Mouse (Mus musculus) thymus, adult 2 months (tissue): ENCODE results near the gene Hist1h4d. TPM values are rescaled to one million over a fixed set of nuclear protein-coding genes. Genes with fewer than 3 reads are reported as not detected.

Experiments used
- DNase-seq: peaks from one replicate; pipeline ENCODE4 v3.0.0; 2021
- H3K27ac ChIP-seq: fragments of 200-500 bp; 2 replicates; pipeline ENCODE4 v1.5.1; 2012; ENCODE audit warnings: low read length, control low read depth; ENCODE audit not compliant: control insufficient read depth, insufficient read depth
- H3K27me3 ChIP-seq: fragments of 200-500 bp; 2 replicates; pipeline ENCODE4 v1.6.1; 2012; ENCODE audit warnings: mild to moderate bottlenecking, low read length, moderate library complexity, mixed read lengths; ENCODE audit not compliant: control insufficient read depth, insufficient read depth
- H3K36me3 ChIP-seq: fragments of 200-500 bp; 2 replicates; pipeline ENCODE4 v1.6.1; 2012; ENCODE audit warnings: mild to moderate bottlenecking, low read length, moderate library complexity; ENCODE audit not compliant: control insufficient read depth, insufficient read depth
- H3K4me1 ChIP-seq: fragments of 200-500 bp; replicated peaks from 2 replicates; pipeline ENCODE4 v1.6.1; 2012; ENCODE audit warnings: low read length; ENCODE audit not compliant: control insufficient read depth, insufficient read depth
- H3K4me3 ChIP-seq: fragments of 200-500 bp; 2 replicates; pipeline ENCODE4 v1.5.1; 2012; ENCODE audit warnings: mild to moderate bottlenecking, low read length, control low read depth, moderate library complexity; ENCODE audit not compliant: control insufficient read depth, insufficient read depth
- CTCF ChIP-seq: fragments of 200-500 bp; IDR thresholded peaks from 2 replicates; pipeline ENCODE4 v1.5.1; 2012; ENCODE audit warnings: mild to moderate bottlenecking, control low read depth, low read length, moderate library complexity, borderline replicate concordance; ENCODE audit not compliant: control insufficient read depth, poor library complexity, insufficient read depth; ENCODE audit errors: extremely low read depth
- POLR2A ChIP-seq: fragments of 200-500 bp; IDR thresholded peaks from 2 replicates; pipeline ENCODE4 v1.6.1; 2012; ENCODE audit warnings: mild to moderate bottlenecking, low read length, control low read depth, moderate library complexity; ENCODE audit not compliant: control insufficient read depth, poor library complexity, insufficient read depth; ENCODE audit errors: extremely low read depth
- WGBS: fragments of 180-500 bp; shearing (Covaris S2); methylation state at CpG from one replicate; pipeline ENCODE4 v1.1.7; 2018; 5-methylcytosine and 5-hydroxymethylcytosine counted together
- polyA plus RNA-seq: library from polyadenylated mRNA; depleted of rRNA; stranded (reverse); fragments of >200 nt; gene quantifications from 2 replicates; pipeline ENCODE4 v1.2.3, GENCODE M21; 2012

Hist1h4d gene
- polyA plus RNA-seq, 1 experiment: 115 TPM

DNA sequence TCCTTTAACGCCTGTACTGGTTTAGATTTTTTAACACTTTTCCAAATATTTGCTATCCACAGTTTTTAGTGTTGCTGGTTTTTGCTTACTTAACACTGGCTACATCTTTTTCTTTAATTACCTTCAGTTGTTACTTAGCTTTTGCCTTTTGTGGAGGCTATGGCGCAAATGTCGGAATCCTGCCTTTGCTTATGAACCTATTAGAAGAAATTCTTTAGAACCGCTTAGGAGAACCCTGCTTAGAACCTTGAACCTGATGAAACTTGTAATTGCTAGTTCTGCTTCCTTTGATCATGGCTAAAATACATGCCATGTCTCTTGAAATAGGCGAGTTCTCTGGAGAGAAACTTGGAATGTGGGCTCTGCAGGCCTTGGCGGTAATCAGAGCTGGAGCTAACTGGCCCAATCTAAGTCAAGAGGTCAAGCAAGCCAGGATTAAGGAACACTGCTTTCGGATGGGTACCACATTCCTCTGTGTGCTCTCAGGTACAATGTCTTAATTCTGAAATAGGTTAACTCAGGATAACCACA lies 5.0 kb upstream of the Hist1h4d start:
- Histone ChIP-seq H3K36me3 (no peaks in the 10 kb centered on the region), H3K27me3 (no peaks in the 10 kb centered on the region), H3K27ac (no peak overlapping the region; the same call in 1 of the 2 replicates), H3K4me3 (no peak overlapping the region), H3K4me1 (peaks cover 3% of the 10 kb centered on the region)
- no peak for DNase-seq
- 53% methylated on average over 7 of the region's 7 CpGs for WGBS
- TF ChIP-seq CTCF (no peak), POLR2A (no peak)

DNA sequence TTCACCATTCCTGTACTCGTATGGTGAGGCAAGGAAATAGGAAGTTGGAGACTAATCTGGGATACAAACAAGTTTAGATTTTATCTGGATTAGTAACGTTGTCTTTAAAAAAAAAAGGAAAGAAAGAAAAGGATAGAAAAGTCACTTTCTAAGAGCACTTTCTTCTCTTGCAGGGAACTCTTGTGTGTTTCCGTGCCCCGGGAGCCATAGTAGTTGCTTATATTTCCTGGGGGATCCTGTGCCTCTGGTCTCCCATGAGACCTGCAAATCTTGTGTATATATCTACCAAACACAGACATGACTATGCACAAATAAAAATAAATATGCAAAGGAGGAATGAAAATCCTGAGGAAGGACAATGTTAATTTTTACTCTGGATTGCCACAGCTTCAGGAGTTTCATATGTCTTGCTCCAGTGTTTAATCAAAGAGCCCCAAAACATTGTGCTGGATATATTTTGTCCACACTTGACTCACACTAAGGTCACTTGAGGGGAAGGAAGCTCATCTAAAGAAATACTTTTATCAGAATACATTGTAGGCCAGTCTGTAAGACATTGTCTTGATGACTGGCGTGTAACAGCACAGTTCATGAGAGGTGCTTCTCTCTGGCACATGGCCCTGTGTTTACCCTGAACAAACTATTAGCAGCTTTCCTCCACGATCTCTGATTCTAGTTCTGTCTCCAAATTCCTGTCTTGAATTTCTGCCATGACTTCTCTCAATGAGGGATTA lies 4.3 kb upstream of the Hist1h4d start:
- Histone ChIP-seq H3K4me1 (peaks cover 6% of the 10 kb centered on the region), H3K4me3 (no peak overlapping the region), H3K36me3 (no peaks in the 10 kb centered on the region), H3K27ac (no peak overlapping the region; the same call in 1 of the 2 replicates), H3K27me3 (no peaks in the 10 kb centered on the region)
- WGBS: 69% methylated on average over 6 of the region's 6 CpGs
- no peak for DNase-seq
- TF ChIP-seq POLR2A (no peak), CTCF (no peak)

DNA sequence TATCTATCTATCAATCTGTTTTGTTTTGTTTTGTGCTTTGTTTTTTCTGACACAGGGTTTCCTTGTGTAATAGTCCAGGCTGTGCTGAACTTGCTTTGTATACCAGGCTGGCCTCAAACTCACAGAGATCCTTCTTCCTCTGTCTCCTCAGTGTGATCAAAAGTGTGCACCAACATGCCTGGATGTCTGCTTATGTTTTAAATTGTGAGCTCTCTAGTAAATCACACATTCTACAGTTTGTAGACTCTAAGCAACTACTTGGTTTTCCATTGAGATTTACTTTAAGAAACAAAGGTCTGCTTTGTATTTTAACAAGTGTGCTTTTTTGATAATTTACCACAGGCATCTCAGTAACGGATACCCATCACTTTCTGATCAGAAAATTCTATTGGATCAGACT lies 3.6 kb upstream of the Hist1h4d start:
- peaks cover 8% of the 10 kb centered on the region for H3K4me1 ChIP-seq
- no peak overlapping the region for H3K27ac ChIP-seq
- TF ChIP-seq POLR2A (no peak), CTCF (no peak)
- DNase-seq: no peak
- no peak overlapping the region for H3K4me3 ChIP-seq
- no peaks in the 10 kb centered on the region for H3K36me3 ChIP-seq
- WGBS: 95% methylated on average over 1 of the region's 1 CpGs
- no peaks in the 10 kb centered on the region for H3K27me3 ChIP-seq

DNA sequence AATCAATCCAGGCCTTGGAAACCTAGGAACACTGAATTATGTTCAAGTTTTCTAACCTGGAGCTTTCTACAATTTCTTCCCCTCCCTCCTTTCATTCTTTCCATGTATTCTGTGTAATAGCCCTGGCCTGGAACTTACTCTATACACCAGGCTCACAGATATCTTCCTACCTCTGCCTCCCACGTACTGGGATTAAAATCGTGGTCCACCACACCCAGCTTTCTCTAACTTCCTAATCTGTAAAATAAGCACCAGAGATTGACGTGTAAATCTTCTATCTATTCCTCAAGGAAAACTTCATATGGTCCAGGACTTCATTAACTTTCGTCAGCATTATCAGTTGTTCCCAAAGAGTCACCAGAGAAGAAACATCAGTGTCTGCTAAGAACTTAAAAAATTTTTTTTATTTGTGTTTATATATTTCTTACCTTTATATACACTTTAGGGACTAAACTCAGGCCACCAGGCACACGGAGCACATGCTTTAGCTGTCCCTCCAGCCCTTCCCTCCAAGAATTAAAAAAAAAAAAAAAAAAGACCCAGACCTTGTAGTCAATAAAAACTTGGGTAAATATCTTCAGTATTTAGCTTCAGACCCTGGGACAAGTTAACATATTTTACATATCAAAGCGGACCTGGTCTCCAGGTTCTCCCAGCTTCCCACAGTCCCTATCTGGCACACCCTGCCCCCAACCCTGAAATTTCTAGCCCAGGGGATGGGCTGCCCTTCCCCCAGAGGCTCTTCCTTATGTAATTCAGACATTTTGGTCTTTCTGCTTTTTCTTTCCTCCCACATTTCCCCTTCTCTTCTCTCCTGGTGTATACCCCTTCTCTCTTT lies 1.0 kb downstream of the Hist1h4d start:
- no peak for TF ChIP-seq CTCF
- no peak for TF ChIP-seq POLR2A
- no peak for DNase-seq
- peaks cover 11% of the 10 kb centered on the region for H3K4me1 ChIP-seq
- H3K4me3 ChIP-seq: no peak overlapping the region
- WGBS: 31% methylated on average over 6 of the region's 6 CpGs
- no peaks in the 10 kb centered on the region for H3K36me3 ChIP-seq
- H3K27me3 ChIP-seq: no peaks in the 10 kb centered on the region
- H3K27ac ChIP-seq: peak overlapping the region; percentile 69

DNA sequence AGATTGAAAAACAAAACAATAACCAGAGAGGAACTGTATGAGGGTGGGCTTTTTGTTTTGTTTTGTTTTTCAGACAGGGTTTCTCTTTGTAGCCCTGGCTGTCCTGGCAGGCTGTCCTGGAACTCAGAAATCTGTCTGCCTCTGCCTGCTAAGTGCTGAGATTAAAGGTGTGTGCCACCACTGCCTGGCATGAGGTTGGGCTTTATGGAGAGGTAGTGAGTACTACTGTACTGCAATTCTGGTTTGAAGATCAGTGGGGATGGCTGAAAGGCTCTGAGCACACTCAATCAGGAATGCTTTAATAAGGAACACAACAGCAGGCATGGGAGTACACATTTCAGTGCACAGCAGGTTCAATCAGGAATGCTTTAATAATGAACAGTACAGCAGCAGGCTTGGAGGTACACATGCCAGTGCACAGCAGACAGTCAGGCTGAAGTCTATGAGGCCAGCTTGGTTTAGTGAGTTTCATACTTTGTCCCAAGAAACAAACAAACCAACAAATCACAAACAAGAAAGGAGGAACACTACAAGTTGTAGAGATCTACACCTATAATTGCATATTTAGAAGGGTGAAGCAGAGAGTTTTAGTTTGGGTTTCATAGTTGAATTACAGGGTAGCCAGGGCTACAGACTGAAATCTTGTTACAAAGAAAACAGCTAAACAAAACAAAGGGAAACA lies 2.1 kb downstream of the Hist1h4d start:
- DNase-seq: no peak
- Histone ChIP-seq H3K4me1 (peaks cover 11% of the 10 kb centered on the region), H3K4me3 (no peak overlapping the region), H3K27me3 (no peaks in the 10 kb centered on the region), H3K36me3 (no peaks in the 10 kb centered on the region), H3K27ac (peak overlapping the region; percentile 75)
- TF ChIP-seq CTCF: no peak
- TF ChIP-seq POLR2A: no peak

DNA sequence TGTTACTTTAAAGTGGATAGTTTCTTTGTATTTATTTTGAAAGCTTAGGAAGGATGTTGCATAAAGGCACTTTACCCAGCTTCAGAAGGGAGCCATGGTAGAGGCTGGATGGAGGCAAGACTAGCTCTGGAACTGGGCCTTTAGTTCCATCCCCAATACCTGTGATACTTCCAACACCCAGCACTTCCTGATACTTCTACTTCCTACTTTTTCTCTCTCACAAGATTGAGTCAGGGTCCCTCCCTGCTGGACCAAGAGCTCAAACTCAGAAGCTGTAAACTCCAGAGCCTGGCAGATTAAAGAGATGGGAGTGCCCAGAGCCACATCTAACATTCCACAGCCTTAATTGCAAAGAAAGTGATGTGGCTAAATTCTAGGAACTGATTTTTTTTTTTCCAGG lies 2.9 kb downstream of the Hist1h4d start:
- Histone ChIP-seq H3K4me3 (no peak overlapping the region), H3K27me3 (no peaks in the 10 kb centered on the region), H3K27ac (peak overlapping the region; percentile 99), H3K4me1 (peaks cover 11% of the 10 kb centered on the region), H3K36me3 (no peaks in the 10 kb centered on the region)
- DNase-seq: no peak
- no peak for TF ChIP-seq CTCF
- no peak for TF ChIP-seq POLR2A
